Mouse (Mus musculus) 416B (cell line): Measurements from ENCODE around the gene Rnf43.
A peak's percentile ranks its signal among the peaks of the same experiment; 100 is the strongest.

Source experiments
- DNase-seq: peaks from one replicate; pipeline ENCODE4 v3.0.0; 2011; ENCODE audit warnings: low read depth

Gene Rnf43

DNA sequence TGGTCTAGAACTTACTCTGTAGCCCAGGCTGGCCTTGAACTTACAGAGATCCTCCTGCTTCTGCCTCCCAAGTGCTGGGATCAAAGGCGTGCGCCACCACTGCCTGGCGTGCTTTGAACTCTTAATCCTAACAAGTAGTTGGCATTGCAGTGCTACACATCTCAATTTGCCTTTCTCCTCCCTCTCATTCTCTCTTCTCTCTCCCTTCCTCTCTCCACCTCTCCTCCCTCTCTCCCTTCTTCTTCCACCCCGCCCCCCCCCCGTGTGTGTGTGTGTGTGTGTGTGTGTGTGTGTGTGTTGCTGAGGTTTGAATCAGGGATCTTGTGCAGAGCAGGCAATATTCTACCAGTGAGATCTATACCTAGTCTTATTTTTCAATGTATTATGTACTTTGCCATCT is 84.8 kb downstream of the Rnf43 start:
- DNase-seq = no peak

DNA sequence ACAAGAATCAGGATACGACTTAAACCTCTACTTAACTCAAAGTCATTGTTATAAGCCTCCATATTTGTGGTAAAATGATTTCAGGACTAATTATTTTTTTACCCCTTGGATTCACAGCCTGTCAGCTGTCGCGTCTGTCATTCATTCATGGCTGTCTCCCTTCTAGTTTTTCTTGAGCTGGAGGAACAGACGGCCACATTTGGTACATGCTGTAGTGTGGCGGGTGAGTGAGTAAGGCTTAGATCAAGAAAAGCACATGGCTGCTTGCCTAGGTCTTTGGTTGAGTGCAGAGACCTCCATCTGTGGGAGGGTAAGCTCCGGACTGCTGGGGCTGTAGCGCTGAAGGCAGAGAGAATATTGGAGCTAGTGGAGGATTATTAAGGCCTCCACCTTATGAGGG is 85.2 kb downstream of the Rnf43 start:
- no peak for DNase-seq

DNA sequence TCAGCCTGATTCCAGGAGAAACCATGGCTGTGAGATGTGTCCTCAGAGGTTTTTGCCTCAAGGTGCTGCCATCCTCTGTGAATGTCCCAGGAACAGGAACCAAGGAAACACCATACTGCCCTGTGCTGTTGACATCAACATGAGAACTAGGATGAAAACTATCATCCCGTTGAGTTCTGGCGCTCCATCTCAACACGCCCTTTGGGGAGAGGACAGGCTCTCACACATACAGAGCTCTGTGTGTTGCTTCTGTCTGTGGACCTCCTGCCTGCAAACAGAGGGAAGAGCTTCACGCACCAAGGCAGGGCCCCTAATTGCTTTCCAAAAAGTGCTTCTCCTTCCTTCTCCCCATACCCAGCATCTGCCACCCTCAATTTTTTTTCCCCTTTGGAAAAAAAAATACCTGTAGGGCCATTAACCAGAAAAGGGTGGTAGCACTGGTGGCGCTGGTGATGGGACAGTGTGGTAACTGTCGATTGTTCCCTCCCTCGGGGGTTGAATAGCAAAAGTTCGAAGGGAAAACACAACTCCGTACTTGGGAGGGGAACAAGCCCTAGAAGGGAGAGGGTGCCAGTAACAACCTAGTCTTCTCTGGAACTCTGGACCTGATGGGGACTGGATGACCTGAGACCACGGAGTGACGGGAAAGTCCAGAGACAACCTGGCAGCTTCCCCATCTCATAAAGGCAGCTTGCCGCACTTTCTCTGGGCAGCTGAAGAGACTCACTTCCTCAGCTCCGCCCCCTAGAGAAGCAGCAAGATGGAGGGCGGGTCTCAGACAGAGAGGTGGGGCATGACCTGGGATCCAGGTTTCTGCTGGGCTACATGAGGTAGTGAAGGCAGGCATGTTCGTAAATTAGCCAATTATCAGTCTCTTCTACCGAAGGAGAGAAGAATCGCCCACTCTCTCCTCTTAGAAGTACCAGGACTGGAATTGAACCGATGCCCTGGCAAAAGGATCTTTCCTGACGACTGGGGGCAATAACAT is 85.9 kb downstream of the Rnf43 start:
- peak; percentile 94 for DNase-seq

DNA sequence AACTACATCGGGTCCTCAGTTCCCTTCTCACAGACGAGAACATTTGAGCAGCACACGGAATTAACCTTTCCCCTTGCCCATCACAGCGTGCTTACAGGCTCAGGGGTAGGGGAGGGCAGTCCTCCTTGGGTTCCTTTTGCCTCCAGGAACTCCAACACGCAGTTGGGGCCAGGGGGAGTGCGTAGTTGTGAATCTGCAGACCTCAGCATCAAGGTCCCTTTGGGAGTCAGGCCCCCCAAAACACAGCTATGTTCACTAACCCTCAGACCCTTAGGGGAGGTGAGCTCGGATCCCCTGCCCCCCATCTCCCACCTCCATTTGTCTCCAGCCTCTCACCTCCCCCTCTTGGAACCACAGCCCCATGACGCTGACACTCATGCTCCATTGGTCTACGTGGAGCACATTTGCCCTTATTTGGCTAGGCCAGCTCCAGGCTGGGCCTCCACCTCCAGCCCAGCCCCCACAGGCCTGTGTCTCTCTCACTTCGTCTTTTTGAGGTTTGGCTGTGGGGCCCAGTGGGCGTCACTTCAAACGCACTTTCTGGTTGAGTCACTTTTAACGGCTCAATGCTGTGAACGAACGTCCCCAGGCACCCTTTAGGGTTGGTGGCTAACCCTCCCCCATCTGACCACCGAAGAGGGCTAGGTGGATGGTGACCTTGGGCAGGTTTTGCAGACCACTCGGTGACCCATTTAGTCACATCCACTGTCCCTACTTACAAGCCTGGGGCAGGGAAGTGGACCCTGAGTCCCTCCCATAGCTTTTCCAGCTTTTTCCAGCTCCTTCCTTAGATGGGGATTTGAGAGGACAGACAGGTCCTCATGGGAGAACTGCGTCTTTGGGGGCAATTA is 86.9 kb downstream of the Rnf43 start:
- DNase-seq = peak; percentile 99

DNA sequence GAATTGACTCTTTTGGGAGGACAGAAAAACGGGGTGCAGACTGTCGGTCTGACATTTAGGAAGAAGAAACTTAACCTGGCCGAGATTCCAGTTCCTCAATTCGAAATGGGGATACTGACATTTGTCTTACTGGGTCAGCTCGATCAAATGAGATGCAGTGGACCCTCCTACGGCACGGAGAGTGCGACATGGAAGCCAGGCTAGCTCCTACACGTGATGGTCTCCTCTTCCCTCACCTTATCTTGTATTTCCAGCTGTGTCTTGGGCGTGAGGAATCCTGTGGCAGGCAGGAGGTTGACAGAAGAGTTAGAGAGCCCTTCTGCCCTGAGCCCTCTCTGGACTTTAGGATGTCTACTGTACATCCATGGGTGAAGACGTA is 87.5 kb downstream of the Rnf43 start:
- peak; percentile 72 for DNase-seq

DNA sequence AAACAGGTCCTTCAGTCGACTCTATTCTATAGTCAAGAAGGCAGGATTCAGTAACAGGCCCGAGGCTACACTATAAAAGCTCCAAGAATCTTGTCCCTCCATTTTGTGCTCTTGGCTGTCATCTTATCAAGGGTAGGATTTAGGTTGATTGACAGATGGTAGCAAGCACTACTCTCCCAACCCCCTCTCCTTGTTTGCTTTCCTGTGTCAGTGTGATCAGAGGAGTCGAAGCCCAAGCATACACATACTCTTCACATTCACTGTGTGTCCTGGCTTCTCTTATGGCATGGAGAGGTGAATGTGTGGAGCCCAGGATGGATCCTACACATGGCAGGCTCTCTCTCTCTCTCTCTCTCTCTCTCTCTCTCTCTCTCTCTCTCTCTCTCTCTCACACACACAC is 88.0 kb downstream of the Rnf43 start:
- DNase-seq = peak; percentile 86

DNA sequence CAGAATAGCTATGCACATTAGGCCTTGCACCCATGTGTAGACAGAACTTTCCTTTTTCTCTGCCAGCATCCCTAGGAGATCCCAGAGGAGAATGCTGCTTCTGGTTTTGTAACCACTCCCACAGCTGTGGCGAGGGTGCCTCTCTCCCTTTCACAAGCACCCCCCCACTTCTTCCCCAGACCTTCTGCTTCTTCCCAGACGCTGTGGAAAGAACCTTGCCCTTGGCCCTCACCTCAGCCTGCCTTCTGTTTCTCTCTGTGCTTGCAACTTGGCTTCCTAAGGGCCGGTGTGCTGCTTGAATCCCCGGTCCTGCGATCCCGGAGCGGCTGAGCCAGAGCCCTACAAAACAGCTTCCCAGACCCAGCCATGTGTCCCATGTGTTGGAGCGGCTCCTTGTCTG is 88.5 kb downstream of the Rnf43 start:
- DNase-seq = peak; percentile 80

DNA sequence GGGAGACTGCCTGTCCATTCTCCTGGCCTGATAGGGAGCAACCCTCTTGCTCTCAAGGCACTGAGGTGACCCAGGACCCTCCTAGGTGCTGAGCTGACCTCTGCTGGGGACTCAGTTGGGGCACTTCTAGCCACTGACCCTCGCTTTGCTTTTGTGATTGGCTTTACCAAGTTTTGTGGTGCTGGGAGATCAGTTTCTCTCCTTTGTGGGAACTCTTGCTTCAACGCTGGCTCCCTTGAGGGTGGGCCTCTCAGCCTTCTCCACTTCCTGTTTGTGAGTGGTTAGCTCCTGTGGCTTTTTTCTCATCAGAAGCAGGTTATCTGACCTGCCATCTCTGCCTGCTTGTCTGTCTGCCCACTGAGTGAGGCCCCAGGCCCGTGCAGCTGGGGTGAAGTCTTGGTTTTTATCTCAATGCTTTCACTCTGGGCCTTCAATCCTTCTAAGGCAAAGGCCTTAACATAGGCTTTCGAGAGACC is 89.0 kb downstream of the Rnf43 start:
- DNase-seq = peak; percentile 97

DNA sequence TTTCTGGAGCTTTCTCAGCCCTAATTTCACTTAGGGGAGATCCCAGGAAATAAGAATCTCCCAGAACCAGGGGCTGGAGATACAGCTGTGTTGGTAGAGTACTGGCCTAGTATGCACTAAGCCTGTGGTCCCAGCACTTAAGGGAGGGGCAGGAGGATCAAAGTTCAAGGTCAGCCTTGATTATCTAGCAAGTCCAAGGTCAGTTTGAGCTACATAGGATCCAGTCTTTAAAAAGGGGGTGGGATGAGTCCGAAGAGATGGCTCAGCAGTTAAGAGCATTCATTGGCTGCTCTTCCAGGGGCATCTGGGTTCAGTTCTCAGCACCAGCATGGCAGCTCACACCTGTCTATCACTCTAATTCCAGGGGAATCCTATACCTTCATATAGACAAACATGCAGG is 89.8 kb downstream of the Rnf43 start:
- DNase-seq = peak; percentile 43

DNA sequence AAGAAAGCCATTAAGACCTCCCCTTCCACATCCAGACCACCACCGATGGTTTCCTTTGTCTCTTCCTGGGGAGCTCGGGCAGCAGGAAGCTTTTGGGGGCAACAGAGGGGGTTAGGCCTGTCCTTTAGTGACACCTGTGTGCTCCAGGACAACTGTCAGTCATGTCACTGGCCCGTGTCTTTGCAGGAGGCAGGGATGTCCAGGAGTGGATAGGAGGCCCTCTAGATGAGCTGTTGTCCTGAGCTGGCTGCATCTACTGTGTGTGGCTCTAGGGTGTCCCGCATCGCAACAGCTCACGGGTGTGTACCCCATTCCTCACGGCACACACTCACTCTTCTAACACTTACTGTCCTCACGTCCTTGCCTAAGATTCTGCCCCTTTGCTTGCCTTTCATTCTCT is 90.7 kb downstream of the Rnf43 start:
- DNase-seq = no peak

DNA sequence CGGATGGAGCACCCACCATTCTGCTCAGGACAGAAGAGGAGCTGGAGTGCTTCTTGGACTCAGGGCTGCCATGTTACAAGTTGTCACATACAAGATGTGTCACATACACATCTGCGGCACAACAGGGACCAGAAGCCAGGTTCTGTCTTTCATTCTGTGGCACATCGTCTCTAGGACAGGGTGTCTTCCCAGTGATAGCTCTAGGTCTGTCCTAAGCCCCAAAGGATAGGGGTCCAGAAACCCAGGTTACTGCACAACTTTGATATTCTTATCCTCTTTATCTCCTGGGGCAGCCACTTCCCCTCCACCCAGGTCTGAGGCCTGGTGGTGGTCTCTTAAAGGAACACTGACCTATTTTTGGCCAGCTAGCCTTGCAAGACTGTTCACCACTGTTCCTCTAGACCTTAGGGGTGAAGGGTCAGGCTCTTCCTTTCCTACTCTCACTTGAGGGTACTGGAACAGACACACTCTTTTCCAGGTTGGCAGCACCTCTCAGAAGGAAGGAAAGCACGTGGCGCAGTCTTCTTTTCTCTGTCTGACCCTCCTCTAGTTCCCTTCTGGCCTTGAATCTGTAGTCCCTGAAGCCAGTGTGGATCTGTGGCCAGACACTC is 91.5 kb downstream of the Rnf43 start:
- DNase-seq = peak; percentile 58

DNA sequence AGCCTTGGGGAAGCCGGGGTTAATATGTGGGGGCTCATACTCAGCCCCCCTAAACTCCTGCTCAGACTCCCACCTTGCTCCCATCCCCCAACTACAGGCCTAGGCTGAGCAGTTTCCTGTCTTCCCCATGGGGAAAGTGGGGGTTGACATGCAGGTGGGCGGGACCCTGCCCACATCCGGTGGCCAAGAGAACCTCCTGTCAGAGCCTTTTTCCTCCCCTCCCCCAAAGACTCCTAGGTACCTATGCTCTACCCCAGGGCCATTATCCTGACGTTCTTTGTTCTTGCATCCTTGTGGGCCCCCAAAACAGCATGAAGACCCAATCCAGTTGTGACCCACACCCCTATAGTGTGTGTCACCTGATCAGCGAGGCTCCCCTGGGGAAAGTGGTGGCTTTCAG is 92.1 kb downstream of the Rnf43 start:
- peak; percentile 86 for DNase-seq

DNA sequence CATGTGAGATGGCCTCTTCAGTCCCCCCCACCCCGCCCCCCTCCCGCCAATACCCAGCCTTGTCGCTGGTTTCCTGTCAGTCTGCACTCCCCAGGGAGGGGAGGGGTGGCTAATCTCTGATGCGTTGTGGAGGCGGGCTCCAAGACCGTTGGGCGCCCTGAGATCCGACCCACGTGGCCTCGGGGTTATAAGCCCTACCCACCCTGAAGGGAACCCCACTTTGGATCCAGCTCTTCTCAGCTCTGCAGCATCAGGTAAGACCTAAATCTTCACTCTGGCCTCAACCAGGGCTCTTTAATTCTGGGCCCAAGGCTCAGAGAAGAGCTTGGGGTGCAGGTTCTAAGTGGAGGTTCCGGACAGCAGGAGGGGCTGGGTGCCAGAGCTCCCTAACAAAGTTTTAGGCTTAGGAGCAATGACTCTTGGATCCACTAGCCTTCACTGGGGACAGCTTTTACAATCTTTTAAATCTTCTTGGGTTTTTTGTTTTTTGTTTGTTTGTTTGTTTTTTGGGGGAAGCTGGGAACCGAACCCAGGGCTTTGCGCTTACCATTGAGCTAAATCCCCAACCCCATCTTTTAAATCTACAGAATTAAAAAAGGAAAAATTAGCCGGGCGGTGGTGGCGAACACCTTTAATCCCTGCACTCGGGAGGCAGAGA is 93.0 kb downstream of the Rnf43 start:
- peak; percentile 99 for DNase-seq

DNA sequence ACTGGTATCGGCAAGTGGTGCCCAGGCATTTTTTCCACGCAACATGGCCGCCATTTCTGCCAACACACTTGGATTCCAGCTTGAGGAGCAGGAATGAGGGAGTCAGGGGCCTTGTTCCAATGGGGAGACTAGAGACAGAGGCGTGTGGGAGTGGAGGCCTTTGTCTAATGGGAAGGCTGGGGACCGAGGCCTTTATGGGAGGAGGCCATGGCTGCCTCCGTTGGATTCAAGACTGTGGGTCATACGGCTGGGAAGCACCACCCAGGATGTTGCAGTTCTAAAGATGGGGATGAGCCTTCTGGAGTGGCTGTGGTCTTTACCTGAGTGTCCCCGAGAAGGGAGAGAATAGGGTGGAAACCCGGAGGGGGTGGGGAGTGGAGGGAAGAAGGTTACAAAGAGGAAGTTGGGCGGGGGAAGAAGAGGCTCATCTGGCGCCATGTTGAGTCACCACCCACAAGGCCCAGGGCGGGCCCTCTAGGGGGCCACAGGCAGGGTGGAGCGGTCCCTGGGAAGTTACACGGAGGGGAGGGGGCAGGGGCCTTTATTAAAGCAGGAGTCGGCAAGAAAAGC is 93.8 kb downstream of the Rnf43 start:
- DNase-seq = peak; percentile 91

DNA sequence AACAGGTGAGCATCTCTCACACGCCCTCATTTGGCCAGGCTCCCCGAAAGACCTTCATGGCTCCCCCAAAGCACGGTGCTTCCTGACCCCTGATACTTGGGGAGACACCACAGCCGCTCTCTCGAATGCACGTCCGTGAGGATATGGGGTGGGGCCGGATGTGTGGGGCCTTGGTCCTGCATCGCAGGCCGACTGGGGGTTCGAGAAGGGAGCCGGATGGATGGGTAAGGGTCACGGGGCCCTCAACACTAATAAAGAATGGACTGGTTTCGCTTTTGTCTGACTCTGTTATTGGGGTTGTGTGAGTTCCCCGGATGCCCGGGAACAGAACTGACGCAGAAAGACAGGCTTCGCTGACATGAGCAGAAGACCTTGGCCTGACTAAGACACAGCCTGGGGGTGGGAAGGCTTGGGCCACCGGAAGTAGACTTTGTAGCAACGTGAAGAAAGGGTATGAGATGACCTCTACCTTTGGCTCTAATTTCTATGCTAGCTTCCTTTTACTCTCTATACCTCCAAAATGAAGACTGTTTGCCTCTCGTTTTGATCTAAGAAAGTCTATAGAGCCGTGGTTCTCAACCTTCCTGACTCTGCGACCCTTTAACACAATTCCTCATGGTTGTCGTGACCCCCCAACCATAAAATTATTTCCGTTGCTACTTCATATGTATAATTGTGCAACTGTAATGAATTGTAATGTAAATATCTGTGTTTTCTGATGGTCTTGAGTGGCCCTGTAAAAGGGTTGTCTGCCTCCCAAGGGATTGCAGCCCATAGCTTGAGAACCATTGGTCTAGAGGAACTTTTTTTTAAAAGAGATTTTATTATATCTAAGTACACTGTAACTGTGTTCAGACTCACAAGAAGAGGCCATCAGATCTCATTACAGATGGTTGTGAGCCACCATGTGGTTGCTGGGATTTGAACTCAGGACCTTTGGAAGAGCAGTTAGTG is 94.8 kb downstream of the Rnf43 start:
- DNase-seq = peak; percentile 69

DNA sequence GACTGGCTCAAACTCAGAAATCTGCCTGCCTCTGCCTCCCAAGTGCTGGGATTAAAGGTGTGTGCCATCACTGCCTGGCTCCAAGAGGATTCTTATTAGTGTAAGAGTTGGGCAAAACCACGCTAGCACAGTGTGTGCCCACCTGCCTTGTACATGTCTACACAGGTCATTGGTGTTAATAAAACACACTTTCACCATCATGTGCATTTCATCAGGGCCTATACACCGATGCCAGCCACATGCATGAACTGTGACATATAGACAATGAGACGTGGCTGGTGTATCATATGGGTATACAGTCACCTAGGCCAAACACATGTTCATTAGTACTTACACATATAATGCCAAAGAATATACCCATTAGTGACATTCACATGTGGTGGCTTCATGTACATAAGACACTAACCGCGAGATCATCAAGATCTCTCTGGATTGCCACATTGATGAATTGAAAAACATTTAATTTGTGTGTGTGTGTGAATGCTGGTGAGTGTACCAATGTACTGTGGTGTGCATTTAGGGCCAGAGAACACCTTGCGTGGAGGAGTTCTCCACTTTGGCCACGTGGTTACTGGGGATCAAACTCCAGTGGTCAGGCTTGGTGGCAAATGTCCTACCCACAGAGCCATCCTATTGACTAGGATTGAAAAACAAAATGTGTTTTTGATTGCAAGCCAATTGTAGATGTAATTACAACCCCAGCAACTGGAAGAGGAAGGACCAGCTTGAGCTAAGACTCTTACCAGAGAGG is 95.8 kb downstream of the Rnf43 start:
- DNase-seq = peak; percentile 83

DNA sequence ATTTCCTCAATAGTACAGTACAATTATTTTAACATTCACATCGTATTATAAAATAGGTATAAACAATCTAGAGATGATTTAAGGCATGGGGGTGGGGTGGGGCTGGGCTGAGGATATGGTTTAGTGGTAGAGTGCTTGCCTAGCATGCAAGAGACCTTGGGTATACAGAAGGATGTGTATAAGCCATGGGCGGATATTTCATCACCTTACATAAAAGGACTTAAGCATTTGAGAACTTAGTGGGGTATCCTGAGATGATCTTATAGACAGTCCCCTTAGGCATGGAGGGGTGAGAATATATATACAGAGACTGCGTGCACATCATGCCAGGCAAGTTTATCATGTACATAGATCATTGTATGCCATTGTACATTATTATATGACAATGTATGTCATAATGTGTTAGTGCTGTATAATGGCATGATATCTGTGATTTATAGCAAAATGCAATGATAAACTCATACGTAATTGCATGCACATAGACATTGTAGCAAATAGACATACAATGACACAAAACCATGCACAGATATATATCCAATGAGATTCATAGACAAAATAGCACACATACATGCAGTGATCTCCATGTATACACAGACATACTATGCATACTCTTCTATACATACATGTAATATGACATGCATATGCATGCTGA is 96.6 kb downstream of the Rnf43 start:
- DNase-seq = peak; percentile 92

DNA sequence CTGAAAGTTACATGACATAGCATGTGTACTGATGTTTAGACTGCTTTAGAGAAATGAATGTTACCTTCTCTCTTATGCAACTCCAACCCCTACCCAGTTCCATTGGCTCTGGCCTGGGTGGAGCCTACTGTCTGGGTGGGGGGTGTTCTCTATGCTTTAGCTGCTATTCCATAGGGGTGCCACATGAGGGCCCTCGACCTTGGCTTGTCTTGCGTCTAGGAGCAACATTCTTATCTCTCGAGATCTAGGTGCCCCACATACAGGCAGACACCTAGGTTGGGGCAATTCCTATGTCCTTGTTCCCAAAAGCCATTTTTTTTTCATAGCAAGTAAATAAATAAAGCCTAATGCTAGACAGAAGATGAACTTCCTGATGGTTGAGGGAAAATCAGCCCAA is 97.1 kb downstream of the Rnf43 start:
- DNase-seq = peak; percentile 94
